Mouse (Mus musculus) limb, embryonic 14.5 days (tissue): Measurements from ENCODE around the gene Klhl35. TPM values are rescaled to one million over a fixed set of nuclear protein-coding genes. Genes with fewer than 3 reads are reported as not detected.
"Not testable (repeated sequence)": the region's sequence is repeated elsewhere in the genome, so short reads cannot be mapped to it uniquely, and the experiment has no call there.

ENCODE experiments used
- ATAC-seq: fragments of 200-750 bp; cut with Nextera tagmentation; 2 replicates; pipeline ENCODE4 v1.8.0; 2017; ENCODE audit warnings: low read depth, moderate number of reproducible peaks, moderate TSS enrichment; ENCODE audit not compliant: low FRiP score
- DNase-seq: peaks from one replicate; pipeline ENCODE4 v3.0.0-alpha.2; 2015; ENCODE audit warnings: low spot score
- H3K27ac ChIP-seq: fragments of 300-500 bp; sonication (generic); replicated peaks from 2 replicates; pipeline ENCODE4 v1.5.1; 2014; ENCODE audit warnings: low read depth, mild to moderate bottlenecking, low read length, moderate library complexity, mixed read lengths
- H3K27me3 ChIP-seq: fragments of 300-500 bp; sonication (generic); 2 replicates; pipeline ENCODE4 v1.6.1; 2014; ENCODE audit warnings: low read length, mixed read lengths; ENCODE audit not compliant: control insufficient read depth, insufficient read depth
- H3K36me3 ChIP-seq: fragments of 300-500 bp; sonication (generic); 2 replicates; pipeline ENCODE4 v1.6.1; 2014; ENCODE audit warnings: mild to moderate bottlenecking, low read length, moderate library complexity, mixed read lengths; ENCODE audit not compliant: control insufficient read depth, insufficient read depth
- H3K4me1 ChIP-seq: fragments of 300-500 bp; sonication (generic); 2 replicates; pipeline ENCODE4 v1.6.1; 2014; ENCODE audit warnings: antibody characterized with exemption, low read length, mixed read lengths; ENCODE audit not compliant: control insufficient read depth, insufficient read depth
- H3K4me2 ChIP-seq: fragments of 300-500 bp; sonication (generic); replicated peaks from 2 replicates; pipeline ENCODE4 v1.6.1; 2014; ENCODE audit warnings: low read depth, mild to moderate bottlenecking, low read length, moderate library complexity; ENCODE audit not compliant: severe bottlenecking
- H3K4me3 ChIP-seq: fragments of 300-500 bp; sonication (generic); replicated peaks from 2 replicates; pipeline ENCODE4 v1.5.1; 2014; ENCODE audit warnings: low read length
- H3K9ac ChIP-seq: fragments of 300-500 bp; sonication (generic); 2 replicates; pipeline ENCODE4 v1.6.1; 2014; ENCODE audit warnings: mild to moderate bottlenecking, low read depth, low read length, moderate library complexity; ENCODE audit not compliant: severe bottlenecking
- H3K9me3 ChIP-seq: fragments of 300-500 bp; sonication (generic); 2 replicates; pipeline ENCODE4 v1.6.1; 2016; ENCODE audit warnings: low read length; ENCODE audit not compliant: control insufficient read depth
- POLR2A ChIP-seq: fragments of 200-500 bp; IDR thresholded peaks from 2 replicates; pipeline ENCODE4 v1.8.0; 2012; ENCODE audit warnings: inconsistent platforms, mild to moderate bottlenecking, moderate library complexity, borderline replicate concordance; ENCODE audit not compliant: insufficient read depth, insufficient read length; ENCODE audit errors: extremely low read depth
- WGBS: fragments of 180-500 bp; shearing (Covaris S2); extraction: QIAGEN DNeasy Blood & Tissue Kit; methylation state at CpG from one replicate; pipeline ENCODE4 v1.1.7; 2014; 5-methylcytosine and 5-hydroxymethylcytosine counted together
- polyA plus RNA-seq, 2 experiments: library from polyadenylated mRNA; depleted of rRNA in 1 of 2; stranded (reverse) in 1 of 2; unstranded in 1 of 2; fragments of >200 nt; fragmentation: Nextera tagmentation in 1 of 2; extraction: Ambion mirVana in 1 of 2; gene quantifications; 2 replicates each; pipeline versions ENCODE4 v1.2.1 to v1.2.3; 2012 to 2014

Klhl35 gene
- polyA plus RNA-seq, 2 experiments = 1.5 to 1.8 TPM

DNA sequence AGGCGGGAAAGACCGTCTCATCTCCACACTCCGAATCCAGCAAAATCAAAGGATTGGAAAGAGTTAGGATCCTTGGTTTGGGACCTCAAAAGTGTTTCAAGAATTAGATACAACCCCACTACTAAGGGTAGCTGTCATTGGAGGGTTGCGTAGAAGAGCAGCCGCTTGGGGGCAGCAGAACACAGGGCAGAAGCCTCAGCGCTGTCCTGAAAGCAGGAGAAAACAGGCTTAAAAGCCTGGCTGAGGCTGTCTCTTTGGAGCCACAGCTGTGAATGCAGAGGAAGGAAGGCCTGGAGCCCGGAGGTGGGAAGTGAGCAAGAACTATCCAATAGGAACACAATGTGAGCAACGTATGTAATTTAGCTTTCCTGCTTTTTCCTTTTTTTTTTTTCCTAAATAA lies 34.4 kb downstream of the Klhl35 start:
- H3K4me3 ChIP-seq = no peak overlapping the region
- H3K36me3 ChIP-seq = no peaks in the 10 kb centered on the region
- ATAC-seq = peak; percentile 89
- H3K27ac ChIP-seq = no peak overlapping the region
- 6% methylated on average over 8 of the region's 8 CpGs for WGBS
- H3K27me3 ChIP-seq = no peaks in the 10 kb centered on the region
- H3K4me2 ChIP-seq = no peak overlapping the region
- no peaks in the 10 kb centered on the region for H3K4me1 ChIP-seq
- H3K9ac ChIP-seq = no peak overlapping the region
- DNase-seq = peak; percentile 91
- no peaks in the 10 kb centered on the region for H3K9me3 ChIP-seq
- TF ChIP-seq POLR2A = no peak

DNA sequence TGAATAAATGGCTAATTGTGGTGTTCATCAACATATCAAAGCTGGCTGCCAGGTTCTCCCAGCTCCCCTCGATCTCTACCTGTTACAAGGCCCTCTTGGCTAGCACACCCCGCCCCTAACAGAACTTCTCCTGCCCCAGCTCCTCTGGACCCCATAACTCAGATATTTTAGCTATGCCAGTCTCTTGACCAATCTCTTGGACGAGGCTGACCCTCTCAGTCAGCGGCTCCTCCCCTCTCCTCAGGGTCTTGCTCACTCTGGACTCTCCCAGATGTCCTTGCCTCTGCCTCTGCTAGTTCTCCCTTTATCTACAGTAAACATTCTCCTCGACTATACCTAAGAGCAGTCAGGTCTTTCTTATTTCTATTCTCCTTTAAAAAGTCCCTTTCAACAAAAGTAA lies 34.9 kb downstream of the Klhl35 start:
- Histone ChIP-seq H3K36me3 (no peaks in the 10 kb centered on the region), H3K27ac (no peak overlapping the region), H3K4me2 (no peak overlapping the region), H3K9me3 (no peaks in the 10 kb centered on the region), H3K4me1 (no peaks in the 10 kb centered on the region), H3K27me3 (no peaks in the 10 kb centered on the region), H3K9ac (no peak overlapping the region), H3K4me3 (no peak overlapping the region)
- no peak for TF ChIP-seq POLR2A
- 28% methylated on average over 5 of the region's 5 CpGs for WGBS
- DNase-seq (no peak), ATAC-seq (no peak)

DNA sequence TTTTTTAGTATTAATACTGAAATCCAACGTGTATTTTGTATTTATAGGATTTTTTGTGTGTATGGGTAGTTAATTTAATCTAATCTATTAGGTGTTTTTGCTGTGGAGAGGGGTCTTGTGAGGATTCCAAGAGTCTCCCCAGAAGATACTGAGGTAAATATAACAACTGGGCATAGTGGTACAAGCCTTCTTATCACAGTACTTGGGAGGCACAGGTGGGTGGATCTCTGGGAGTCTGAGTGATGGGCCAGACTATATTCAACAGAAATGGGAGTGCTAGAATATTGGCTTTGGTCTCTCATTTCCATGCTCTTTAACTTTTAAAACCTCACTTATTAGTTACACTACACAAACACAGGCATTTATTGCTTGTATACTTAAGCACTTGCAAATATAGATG lies 35.3 kb downstream of the Klhl35 start:
- H3K4me3 ChIP-seq = no peak overlapping the region
- DNase-seq (no peak), ATAC-seq (no peak)
- H3K36me3 ChIP-seq = no peaks in the 10 kb centered on the region
- H3K9me3 ChIP-seq = no peaks in the 10 kb centered on the region
- WGBS = 47% methylated on average over 1 of the region's 1 CpGs
- H3K4me2 ChIP-seq = no peak overlapping the region
- H3K27ac ChIP-seq = no peak overlapping the region
- H3K27me3 ChIP-seq = no peaks in the 10 kb centered on the region
- no peaks in the 10 kb centered on the region for H3K4me1 ChIP-seq
- H3K9ac ChIP-seq = no peak overlapping the region
- no peak for TF ChIP-seq POLR2A

DNA sequence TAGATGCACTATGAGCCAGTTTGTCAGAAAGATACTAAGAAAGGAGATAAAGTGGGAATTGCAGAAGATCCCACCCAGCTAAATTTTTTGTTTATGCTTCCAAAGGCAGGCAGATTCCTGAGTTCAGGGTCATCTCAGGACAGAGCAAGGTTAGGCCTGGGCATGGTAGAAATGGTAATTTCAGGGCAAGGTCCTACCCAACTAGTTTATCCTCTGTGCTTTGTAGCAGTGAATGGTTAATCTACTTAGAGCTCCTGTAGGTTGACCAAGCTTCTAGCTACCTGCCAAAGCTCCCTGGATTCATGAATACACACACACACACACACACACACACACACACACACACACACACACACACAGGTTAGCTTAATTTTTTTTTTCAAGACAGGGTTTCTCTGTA lies 38.8 kb downstream of the Klhl35 start:
- DNase-seq = no peak
- no peak for ATAC-seq
- Histone ChIP-seq H3K9ac (no peak overlapping the region), H3K4me2 (no peak overlapping the region), H3K36me3 (no peaks in the 10 kb centered on the region), H3K4me1 (no peaks in the 10 kb centered on the region), H3K4me3 (no peak overlapping the region), H3K27me3 (no peaks in the 10 kb centered on the region), H3K9me3 (no peaks in the 10 kb centered on the region), H3K27ac (no peak overlapping the region)
- TF ChIP-seq POLR2A = no peak

DNA sequence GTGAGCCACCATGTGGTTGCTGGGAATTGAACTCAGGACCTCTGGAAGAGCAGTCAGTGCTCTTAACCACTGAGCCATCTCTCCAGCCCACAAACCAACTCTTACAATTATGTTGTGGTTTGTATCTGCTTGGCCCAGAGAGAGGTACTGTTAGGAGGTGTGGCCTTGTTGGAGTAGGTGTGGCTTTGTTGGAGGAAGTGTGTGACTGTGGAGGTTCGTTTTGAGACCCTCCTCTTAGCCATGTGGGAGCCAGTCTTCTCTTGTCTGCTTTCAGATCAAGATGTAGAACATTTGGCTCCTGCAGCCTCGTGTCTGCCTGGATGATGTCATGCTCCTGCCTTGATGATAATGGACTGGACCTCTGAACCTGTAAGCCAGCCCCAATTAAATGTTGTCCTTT lies 42.4 kb downstream of the Klhl35 start:
- H3K27me3 ChIP-seq, DNase-seq, H3K9me3 ChIP-seq, ATAC-seq, H3K4me1 ChIP-seq, H3K27ac ChIP-seq, H3K4me2 ChIP-seq, H3K9ac ChIP-seq, H3K4me3 ChIP-seq, H3K36me3 ChIP-seq: not testable (repeated sequence)
- 34% methylated on average over 2 of the region's 2 CpGs for WGBS

DNA sequence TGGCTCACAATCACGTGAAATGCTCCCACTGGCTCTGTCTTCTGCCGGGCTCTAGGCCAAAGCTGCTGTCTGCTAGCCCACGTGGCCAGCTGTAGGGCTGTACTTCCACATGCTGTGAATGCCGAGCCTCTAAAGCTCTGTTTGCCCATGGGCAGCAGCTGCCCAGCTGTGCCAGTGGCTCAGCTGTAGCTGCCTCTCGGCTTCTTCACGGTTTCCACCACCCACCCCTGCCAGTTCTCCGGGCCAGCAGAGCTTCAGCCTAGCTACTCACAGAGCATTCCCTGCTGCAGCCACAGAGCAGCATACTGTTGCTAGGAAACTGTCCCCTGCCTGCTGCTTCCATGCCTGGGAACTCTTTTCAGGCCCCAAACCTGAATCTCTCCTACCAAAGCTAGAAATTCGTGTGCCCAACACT lies 44.3 kb downstream of the Klhl35 start:
- Histone ChIP-seq H3K9me3 (no peaks in the 10 kb centered on the region), H3K4me3 (no peak overlapping the region), H3K4me2 (no peak overlapping the region), H3K27ac (no peak overlapping the region), H3K36me3 (no peaks in the 10 kb centered on the region), H3K27me3 (no peaks in the 10 kb centered on the region), H3K9ac (no peak overlapping the region), H3K4me1 (no peaks in the 10 kb centered on the region)
- TF ChIP-seq POLR2A = no peak
- ATAC-seq (no peak), DNase-seq (no peak)
- 14% methylated on average over 8 of the region's 8 CpGs for WGBS
